ENCODE assay signal across 8 mouse cellular contexts in the genomic region with DNA sequence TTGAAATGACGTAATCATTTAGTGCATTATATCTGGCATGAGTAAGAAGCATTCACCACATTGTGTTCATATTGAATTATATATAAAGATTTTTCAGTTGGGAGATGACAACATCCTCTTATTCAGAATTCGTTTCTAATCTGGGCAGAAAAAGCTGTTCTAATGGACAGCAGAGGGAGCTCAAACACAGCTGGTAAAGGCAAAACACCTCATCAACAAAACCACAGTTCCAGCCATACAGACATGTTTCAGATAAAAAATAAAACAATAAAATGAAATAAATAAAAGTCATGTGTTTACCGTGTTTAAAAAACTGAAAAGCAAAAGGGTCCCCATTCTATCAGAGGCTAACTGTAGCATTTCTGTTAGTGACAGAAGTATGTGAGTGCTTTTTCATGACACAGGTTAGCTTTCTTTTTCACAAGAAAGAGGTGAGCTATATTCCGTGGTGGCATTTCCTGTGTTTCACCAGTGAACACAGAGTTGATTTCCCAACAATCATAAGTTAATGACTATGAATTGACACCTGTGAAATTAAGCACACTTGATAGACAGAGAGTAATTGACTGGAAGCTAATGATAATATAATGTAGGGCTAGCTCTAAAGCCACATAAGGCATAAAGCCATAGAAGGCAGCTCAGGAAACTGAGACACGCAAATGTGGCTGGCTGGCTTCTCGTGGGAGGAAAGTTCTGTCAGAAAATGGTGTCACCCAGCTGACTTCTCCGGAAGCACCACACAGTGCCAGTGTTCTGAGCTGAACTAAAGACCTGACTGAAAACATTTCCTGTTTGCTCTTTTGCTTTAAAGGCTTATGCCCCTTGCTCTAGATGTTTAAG.
A peak's percentile ranks its signal among the peaks of the same experiment; 100 is the strongest.
DNase-seq lines count a peak whose midpoint lies in the region; TF ChIP-seq lines count a peak whose summit lies in the region.

No protein-coding gene starts in this region.

- intact Hi-C loops in gastrocnemius, adult 2 months (cut with DNase I): loop anchor here (10.0 kb wide), 1 partner anchor 970 kb away; no protein-coding TSS in a partner anchor

- H3K27ac ChIP-seq in gastrocnemius, adult 2 months: no peak overlapping the region

- no peak overlapping the region for H3K4me3 ChIP-seq in gastrocnemius, adult 2 months

- TF ChIP-seq CTCF in gastrocnemius, adult 2 months (IDR thresholded peaks at IDR 0.05): peak; percentile 60

- DNase-seq in gastrocnemius, adult 2 months: no peak
- DNase-seq in gastrocnemius, postnatal 10 days: no peak
- DNase-seq in A20 (ENCODE audit: low read depth, low spot score): peak; percentile 53
- DNase-seq in brain, adult 2 months (ENCODE audit: low read depth, low spot score): peak; percentile 75
- DNase-seq in induced T-regulatory cell, adult 2 months (ENCODE audit: low read depth): peak; percentile 43
- DNase-seq in retina, embryonic 14.5 days (ENCODE audit: low spot score): peak; percentile 72
- DNase-seq in urinary bladder, postnatal 36 days (ENCODE audit: low spot score in 2 of 2): no peak
- no peak for DNase-seq in adrenal gland, postnatal 4 days (ENCODE audit: low spot score in 2 of 2)

Comparison
In these comparisons a context has a peak if more than half of its experiments do, and no peak if none do; other contexts are left out.
1. DNase-seq: peak in A20 (single experiment), brain, adult 2 months (single experiment), induced T-regulatory cell, adult 2 months (single experiment) and retina, embryonic 14.5 days (single experiment); none in gastrocnemius, adult 2 months (single experiment), gastrocnemius, postnatal 10 days (single experiment), urinary bladder, postnatal 36 days (0 of 2) and adrenal gland, postnatal 4 days (0 of 2).